Mouse (Mus musculus) intestine, embryonic 15.5 days (tissue): ENCODE results near the gene Inka1. TPM values are rescaled to one million over a fixed set of nuclear protein-coding genes. Genes with fewer than 3 reads are reported as not detected.

Experiments
- ATAC-seq: fragments of 200-750 bp; cut with Nextera tagmentation; 2 replicates; pipeline ENCODE4 v1.8.0; 2017; ENCODE audit warnings: moderate TSS enrichment, moderate library complexity
- H3K27ac ChIP-seq: fragments of 300-500 bp; sonication (generic); 2 replicates; pipeline ENCODE4 v1.5.1; 2015; ENCODE audit warnings: mild to moderate bottlenecking, inconsistent platforms
- H3K27me3 ChIP-seq: fragments of 300-500 bp; sonication (generic); replicated peaks from 2 replicates; pipeline ENCODE4 v1.6.1; 2015; ENCODE audit warnings: inconsistent platforms
- H3K36me3 ChIP-seq: fragments of 300-500 bp; sonication (generic); 2 replicates; pipeline ENCODE4 v1.6.1; 2015; ENCODE audit warnings: inconsistent platforms
- H3K4me1 ChIP-seq: fragments of 300-500 bp; sonication (generic); replicated peaks from 2 replicates; pipeline ENCODE4 v1.6.1; 2015; ENCODE audit warnings: inconsistent platforms
- H3K4me2 ChIP-seq: fragments of 300-500 bp; sonication (generic); replicated peaks from 2 replicates; pipeline ENCODE4 v1.6.1; 2015; ENCODE audit warnings: mild to moderate bottlenecking, inconsistent platforms
- H3K4me3 ChIP-seq: fragments of 300-500 bp; sonication (generic); replicated peaks from 2 replicates; pipeline ENCODE4 v1.5.1; 2015; ENCODE audit warnings: inconsistent platforms
- H3K9ac ChIP-seq: fragments of 300-500 bp; sonication (generic); 2 replicates; pipeline ENCODE4 v1.6.1; 2015; ENCODE audit warnings: inconsistent platforms
- H3K9me3 ChIP-seq: fragments of 300-500 bp; sonication (generic); 2 replicates; pipeline ENCODE4 v1.6.1; 2016; ENCODE audit warnings: inconsistent platforms
- WGBS: fragments of 180-500 bp; shearing (Covaris S2); methylation state at CpG from one replicate; pipeline ENCODE4 v1.1.7; 2015; 5-methylcytosine and 5-hydroxymethylcytosine counted together
- polyA plus RNA-seq: library from polyadenylated mRNA; unstranded; fragments of >200 nt; fragmentation: Nextera tagmentation; extraction: Ambion mirVana; gene quantifications from 2 replicates; pipeline ENCODE4 v1.2.1, GENCODE M21; 2015

Gene Inka1
- polyA plus RNA-seq, 1 experiment from 2014 or later, result 40.3 TPM

DNA sequence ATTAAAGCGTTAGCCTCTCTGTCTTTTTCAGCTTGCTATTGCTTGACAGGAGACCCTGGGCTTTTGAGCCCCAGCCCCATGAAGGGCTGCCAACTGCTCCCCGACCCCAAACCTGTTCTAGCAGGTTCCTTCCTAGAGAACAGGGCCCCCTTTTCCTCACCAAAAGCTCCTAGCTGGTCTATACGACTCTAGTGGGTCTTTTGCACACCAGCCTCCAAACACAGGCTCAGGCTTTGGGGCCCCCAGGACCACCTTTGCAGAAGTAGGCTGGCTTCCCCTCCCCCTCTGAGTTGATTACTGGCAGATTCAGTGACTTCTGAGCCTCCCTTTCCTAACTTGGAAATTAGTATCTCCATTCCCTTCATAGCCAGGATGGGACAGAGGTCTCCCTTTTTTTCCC is 48.8 kb downstream of the Inka1 start:
- Histone ChIP-seq H3K4me3 (no peak overlapping the region; the same call in 1 of the 2 replicates), H3K36me3 (no peaks in the 10 kb centered on the region), H3K9me3 (no peaks in the 10 kb centered on the region), H3K4me1 (peaks cover 15% of the 10 kb centered on the region), H3K9ac (no peak overlapping the region), H3K4me2 (peak overlapping the region; percentile 88), H3K27me3 (peaks cover 25% of the 10 kb centered on the region), H3K27ac (no peak overlapping the region)
- no peak for ATAC-seq
- WGBS, result 23% methylated on average over 3 of the region's 3 CpGs

GRCm38 (mm10) chr9:107936215-107936822 is 49.4 kb downstream of the Inka1 start:
- Histone ChIP-seq H3K4me2 (peak overlapping the region; percentile 88), H3K36me3 (no peaks in the 10 kb centered on the region), H3K9me3 (no peaks in the 10 kb centered on the region), H3K4me3 (peak overlapping the region; percentile 39), H3K4me1 (peaks cover 17% of the 10 kb centered on the region), H3K9ac (peak overlapping the region; percentile 28), H3K27ac (no peak overlapping the region), H3K27me3 (peaks cover 25% of the 10 kb centered on the region)
- ATAC-seq, result peak; percentile 29; the same call in 1 of the 2 replicates
- 5% methylated on average over 29 of the region's 29 CpGs for WGBS

DNA sequence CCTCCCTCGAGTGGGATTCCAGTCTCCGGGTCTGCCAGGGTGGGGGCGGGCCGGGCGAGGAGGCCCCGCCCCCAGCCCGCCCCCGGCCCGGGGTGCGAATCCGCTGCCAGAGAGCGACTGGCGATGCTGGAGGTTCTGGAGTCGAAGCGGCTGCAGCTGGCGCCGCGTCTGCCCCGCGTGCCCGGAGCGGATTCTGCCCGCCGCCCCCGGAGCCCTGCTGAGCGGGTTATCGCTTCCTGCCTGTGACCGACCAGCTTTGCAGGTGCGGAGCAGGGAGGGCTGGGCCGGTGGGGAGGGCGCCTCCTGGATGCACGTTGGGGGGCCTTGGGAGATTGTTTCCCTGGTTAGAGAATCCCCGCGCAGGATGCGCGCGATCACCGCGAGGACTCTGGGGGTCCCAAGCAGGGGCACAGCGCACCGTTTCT is 49.9 kb downstream of the Inka1 start:
- H3K9ac ChIP-seq, result peak overlapping the region; percentile 28
- no peak overlapping the region for H3K27ac ChIP-seq
- peaks cover 23% of the 10 kb centered on the region for H3K27me3 ChIP-seq
- H3K4me2 ChIP-seq, result peak overlapping the region; percentile 88
- H3K4me3 ChIP-seq, result peak overlapping the region; percentile 39
- ATAC-seq, result peak; percentile 53
- H3K9me3 ChIP-seq, result no peaks in the 10 kb centered on the region
- WGBS, result 1% methylated on average over 41 of the region's 41 CpGs
- H3K4me1 ChIP-seq, result peaks cover 17% of the 10 kb centered on the region
- H3K36me3 ChIP-seq, result no peaks in the 10 kb centered on the region

GRCm38 (mm10) chr9:107935374-107935773 is 50.3 kb downstream of the Inka1 start, which contains the start of gene Camkv:
Gene Camkv (plus strand): TSS chr9:107935674.
- Histone ChIP-seq H3K9ac (peak within 1 kb of the TSS; percentile 28), H3K4me1 (peaks cover 17% of the 10 kb centered on the region), H3K4me2 (peak within 1 kb of the TSS; percentile 88), H3K27ac (no peak within 1 kb of the TSS), H3K36me3 (no peaks in the 10 kb centered on the region), H3K27me3 (peaks cover 23% of the 10 kb centered on the region), H3K4me3 (peak within 1 kb of the TSS; percentile 39), H3K9me3 (no peaks in the 10 kb centered on the region)
- peak; percentile 2; the same call in 1 of the 2 replicates for ATAC-seq
- WGBS, result 11% methylated on average over 3 of the region's 3 CpGs

Other genes starting within 250 kb of the Inka1 start
- gene Rbm5, start 214.9 kb downstream of the Inka1 start, polyA plus RNA-seq, result 153 and 154 TPM in 2 replicates
- 67.2 and 70.5 TPM in 2 replicates for gene Rbm6, start 112.6 kb downstream of the Inka1 start, polyA plus RNA-seq
- 18.5 and 20.7 TPM in 2 replicates for gene Mon1a, start 97.7 kb downstream of the Inka1 start, polyA plus RNA-seq
- 11.4 and 14.2 TPM in 2 replicates for gene Mst1r, start 79.0 kb downstream of the Inka1 start, polyA plus RNA-seq
- not detected in 2 replicates for gene Actl11, start 57.4 kb downstream of the Inka1 start, polyA plus RNA-seq
- 1.9 and 2.2 TPM in 2 replicates for gene Camkv, start 50.2 kb downstream of the Inka1 start, polyA plus RNA-seq
- gene Traip, start 35.7 kb downstream of the Inka1 start, polyA plus RNA-seq, result 17.7 and 17.9 TPM in 2 replicates
- gene Uba7, start 10.4 kb downstream of the Inka1 start, polyA plus RNA-seq, result 29.9 and 32.4 TPM in 2 replicates
- gene Gm20661, start 2.8 kb downstream of the Inka1 start, polyA plus RNA-seq, result 5.7 and 7.2 TPM in 2 replicates
- 8.4 and 9.4 TPM in 2 replicates for gene Cdhr4, start 6.6 kb upstream of the Inka1 start, polyA plus RNA-seq
- gene Gm20662, start 10.5 kb upstream of the Inka1 start, polyA plus RNA-seq, result 0.10 and 0.42 TPM in 2 replicates
- gene Ip6k1, start 16.6 kb upstream of the Inka1 start, polyA plus RNA-seq, result 41.7 and 42.1 TPM in 2 replicates
- 61.8 and 79.2 TPM in 2 replicates for gene Gmppb, start 63.4 kb upstream of the Inka1 start, polyA plus RNA-seq
- gene Amigo3, start 67.3 kb upstream of the Inka1 start, polyA plus RNA-seq, result 3.1 and 3.2 TPM in 2 replicates
- 0.98 and 2.2 TPM in 2 replicates for gene Mst1, start 94.6 kb upstream of the Inka1 start, polyA plus RNA-seq
- 18.6 and 23.7 TPM in 2 replicates for gene Rnf123, start 97.5 kb upstream of the Inka1 start, polyA plus RNA-seq
- 76.5 and 96.8 TPM in 2 replicates for gene Apeh, start 108.7 kb upstream of the Inka1 start, polyA plus RNA-seq
- 4.7 and 4.9 TPM in 2 replicates for gene Bsn, start 204.5 kb upstream of the Inka1 start, polyA plus RNA-seq